In the genomic region with DNA sequence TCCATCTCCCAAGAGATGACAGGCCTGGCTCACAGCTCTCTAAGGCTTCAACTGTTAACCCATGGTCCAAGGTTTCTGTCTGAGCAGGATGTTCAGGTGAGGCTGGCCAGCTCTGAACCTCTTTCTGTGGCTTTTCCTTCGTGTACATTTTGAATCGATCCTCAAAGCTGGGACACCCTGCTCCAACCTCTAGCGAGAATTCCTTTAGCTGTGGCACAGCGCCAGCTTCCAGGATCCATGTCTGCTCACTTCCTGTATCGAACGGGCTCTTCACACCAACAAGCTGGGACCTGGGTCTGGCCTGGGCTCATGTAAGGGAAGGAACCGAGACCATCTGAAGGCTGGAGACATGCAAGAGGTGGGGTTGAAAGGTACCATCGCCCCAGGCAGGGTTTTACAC, we compare ENCODE assay signal across 13 mouse cellular contexts. TPM values are rescaled to one million over a fixed set of nuclear protein-coding genes. Genes with fewer than 3 reads are reported as not detected.
DNase-seq lines count a peak whose midpoint lies in the region; ATAC-seq lines count a peak whose summit lies in the region.
"Had no signal": no experiment of that assay in that cellular context is flagged by ENCODE, and none has a peak within 500 bp of the region (broad histone marks: within the 10 kb centered on the region; RNA-seq: fewer than 3 reads in every experiment).

No protein-coding gene starts in this region.

- H3K9me3 ChIP-seq in forebrain, embryonic 15.5 days, result no peaks in the 10 kb centered on the region
- no peaks in the 10 kb centered on the region for H3K9me3 ChIP-seq in forebrain, embryonic 11.5 days (ENCODE audit: control insufficient read depth, low read length)
- H3K9me3 ChIP-seq: midbrain, embryonic 10.5 days had no signal

- H3K27me3 ChIP-seq in forebrain, embryonic 15.5 days, result no peaks in the 10 kb centered on the region
- H3K27me3 ChIP-seq in forebrain, embryonic 11.5 days (ENCODE audit: control insufficient read depth, insufficient read depth, low read length), result peaks cover 6% of the 10 kb centered on the region

- no peak for DNase-seq in forebrain, embryonic 11.5 days (ENCODE audit: low spot score)
- DNase-seq in kidney, postnatal 10 days, result peak; percentile 52
- DNase-seq in kidney, adult 18-20 months, result no peak
- DNase-seq in NIH3T3 (ENCODE audit: low read depth) (peak; percentile 33), liver (no peak)
- DNase-seq in cerebellum, postnatal 10 days, result peak; percentile 54 to 59
- DNase-seq in adrenal gland, postnatal 10 days, result no peak
- DNase-seq: liver, postnatal 0 days; lung, postnatal 4 days; right cerebral cortex, postnatal 4 days; thymus, postnatal 36 days had no signal

- H3K4me2 ChIP-seq in forebrain, embryonic 15.5 days (replicated peaks), result no peak overlapping the region
- H3K4me2 ChIP-seq in forebrain, embryonic 11.5 days (ENCODE audit: low read depth, low read length, severe bottlenecking), result no peak overlapping the region

- 0 out of 2 replicates have a peak overlapping the region, but pooled peaks have one; percentile 12 for H3K27ac ChIP-seq in forebrain, embryonic 15.5 days (replicated peaks)
- H3K27ac ChIP-seq in forebrain, embryonic 11.5 days (ENCODE audit: low read depth, low read length), result no peak overlapping the region

- no peaks in the 10 kb centered on the region; the same call in 1 of the 2 replicates for H3K36me3 ChIP-seq in forebrain, embryonic 15.5 days
- no peaks in the 10 kb centered on the region for H3K36me3 ChIP-seq in forebrain, embryonic 11.5 days (ENCODE audit: control insufficient read depth, insufficient read depth, low read length)

- WGBS in forebrain, embryonic 15.5 days, result 71% methylated on average over 8 of the region's 8 CpGs
- 85% methylated on average over 8 of the region's 8 CpGs for whole genome bisulfite sequencing in forebrain, embryonic 11.5 days

- H3K4me1 ChIP-seq in forebrain, embryonic 15.5 days, result peaks cover 43% of the 10 kb centered on the region
- peaks cover 11% of the 10 kb centered on the region for H3K4me1 ChIP-seq in forebrain, embryonic 11.5 days (replicated peaks; ENCODE audit: control insufficient read depth, insufficient read depth, low read length)

- H3K9ac ChIP-seq in forebrain, embryonic 15.5 days (replicated peaks), result no peak overlapping the region
- no peak overlapping the region for H3K9ac ChIP-seq in forebrain, embryonic 11.5 days (ENCODE audit: low read length)
- H3K9ac ChIP-seq: liver, postnatal 0 days had no signal

- no peak for ATAC-seq in forebrain, embryonic 15.5 days (replicated peaks)
- no peak for ATAC-seq in forebrain, embryonic 11.5 days (replicated peaks; ENCODE audit: low FRiP score)
- ATAC-seq: liver, postnatal 0 days had no signal

- H3K4me3 ChIP-seq in forebrain, embryonic 15.5 days, result no peak overlapping the region
- H3K4me3 ChIP-seq in forebrain, embryonic 11.5 days (ENCODE audit: low read depth, low read length), result no peak overlapping the region

RNA-seq across cellular contexts. Expression of gene Ncs1, which starts 1.4 kb away (rescaled TPM):
- 115 and 116 TPM in 2 replicates for polyA plus RNA-seq in forebrain, embryonic 15.5 days (2015; fragmentation: Nextera tagmentation; extraction: Ambion mirVana)
- polyA plus RNA-seq in forebrain, embryonic 11.5 days (2014; fragmentation: Nextera tagmentation; extraction: Ambion mirVana), result 65.6 and 69.2 TPM in 2 replicates
- 1 to 10 TPM; 4.2 to 6.8 TPM for total RNA-seq in adrenal gland, postnatal 10 days (2021)

Comparison
In these comparisons a context has a peak if more than half of its experiments do, and no peak if none do; other contexts are left out.
1. DNase-seq: peak in kidney, postnatal 10 days (single experiment), NIH3T3 (single experiment) and cerebellum, postnatal 10 days (2 of 2); none in forebrain, embryonic 11.5 days (single experiment), kidney, adult 18-20 months (single experiment), adrenal gland, postnatal 10 days (single experiment) and liver (single experiment).